Comparison of ENCODE assay signal across 13 mouse cellular contexts in the genomic region with DNA sequence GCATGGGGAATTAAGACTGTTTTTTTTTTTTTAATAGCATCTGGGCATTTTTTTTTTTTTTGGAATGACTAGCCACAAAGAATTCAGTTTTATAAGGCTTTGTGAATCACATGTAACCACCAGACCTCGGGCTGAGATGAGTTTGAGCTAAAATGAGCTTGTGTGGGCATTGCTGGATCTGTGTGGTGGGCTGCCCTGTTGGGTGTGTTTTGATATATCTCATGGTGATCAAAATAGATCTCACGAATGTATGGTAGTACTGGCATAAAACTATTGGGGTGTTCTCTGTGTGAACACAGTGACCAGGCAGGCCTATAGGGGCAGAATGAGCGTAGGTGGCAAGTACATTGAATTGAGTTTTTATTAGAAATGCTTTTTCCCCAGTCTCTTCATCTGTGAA.
"Had no signal": no experiment of that assay in that cellular context is flagged by ENCODE, and none has a peak within 500 bp of the region (broad histone marks: within the 10 kb centered on the region; RNA-seq: fewer than 3 reads in every experiment).

No protein-coding gene starts in this region.

- H3K27ac ChIP-seq: liver, embryonic 14.5 days; midbrain, embryonic 10.5 days; midbrain, embryonic 12.5 days; neural tube, embryonic 12.5 days had no signal

- H3K27me3 ChIP-seq: neural tube, embryonic 12.5 days had no signal

- H3K4me2 ChIP-seq: lung, embryonic 14.5 days; midbrain, embryonic 12.5 days; neural tube, embryonic 12.5 days had no signal

- H3K36me3 ChIP-seq: midbrain, embryonic 12.5 days; neural tube, embryonic 12.5 days had no signal

- H3K9me3 ChIP-seq: midbrain, embryonic 10.5 days; midbrain, embryonic 12.5 days; neural tube, embryonic 12.5 days had no signal

- H3K4me1 ChIP-seq: midbrain, embryonic 12.5 days; neural tube, embryonic 12.5 days had no signal

- H3K4me3 ChIP-seq: midbrain, embryonic 10.5 days; midbrain, embryonic 12.5 days; neural tube, embryonic 12.5 days had no signal

- DNase-seq: lung, adult 18-20 months; lung, embryonic 14.5 days; lung, postnatal 10 days; lung, postnatal 4 days; midbrain, embryonic 14.5 days; spleen, adult 18-20 months; thymus, adult 2 months; thymus, postnatal 25 days; thymus, postnatal 4 days had no signal

- H3K9ac ChIP-seq: liver, embryonic 14.5 days; lung, embryonic 14.5 days; midbrain, embryonic 12.5 days; neural tube, embryonic 12.5 days had no signal
